Mouse (Mus musculus): ENCODE measurements around the gene Mthfr. TPM values are rescaled to one million over a fixed set of nuclear protein-coding genes. Genes with fewer than 3 reads are reported as not detected.
A peak's percentile ranks its signal among the peaks of the same experiment; 100 is the strongest.

Gene Mthfr
- total RNA-seq, 2 experiments from 2014 or later, result 6.9 to 14.2 TPM

- DNase-seq, result no peak
- intact Hi-C loops (cut with DNase I), result no loop called here
- Histone ChIP-seq H3K4me3 (no peak overlapping the region), H3K27ac (no peak overlapping the region)
- TF ChIP-seq CTCF (IDR thresholded peaks at IDR 0.05), result no peak
Measured at GRCm38 (mm10) chr4:148016981-148017380, 21.9 kb upstream of the Mthfr start.

GRCm38 (mm10) chr4:148018410-148018809 lies 20.5 kb upstream of the Mthfr start:
- TF ChIP-seq CTCF (IDR thresholded peaks at IDR 0.05), result no peak
- intact Hi-C loops (cut with DNase I), result no loop called here
- no peak for DNase-seq
- Histone ChIP-seq H3K27ac (no peak overlapping the region), H3K4me3 (no peak overlapping the region)

DNA sequence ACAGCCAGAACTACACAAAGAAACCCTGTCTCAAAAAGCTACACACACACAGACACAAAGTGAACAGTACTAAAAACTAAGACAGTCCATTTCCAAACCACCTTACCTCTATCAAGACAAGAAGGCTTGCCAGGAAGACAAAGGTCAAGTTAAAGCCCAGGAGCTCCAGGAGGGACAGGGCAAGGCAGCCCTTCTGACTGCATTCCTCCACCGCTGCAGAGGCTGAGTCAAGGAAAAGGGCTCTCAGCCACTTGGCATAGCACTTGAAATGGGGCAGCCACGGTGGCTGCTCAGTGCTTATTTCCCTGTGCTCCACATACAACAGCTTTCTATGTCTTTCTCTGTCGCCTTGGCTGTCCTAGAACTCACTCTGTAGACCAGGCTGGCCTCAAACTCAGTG lies 14.9 kb upstream of the Mthfr start:
- intact Hi-C loops (cut with DNase I), result no loop called here
- Histone ChIP-seq H3K27ac (no peak overlapping the region), H3K4me3 (no peak overlapping the region)
- TF ChIP-seq CTCF (IDR thresholded peaks at IDR 0.05), result no peak
- no peak for DNase-seq

- intact Hi-C loops (cut with DNase I), result no loop called here
- Histone ChIP-seq H3K27ac (no peak overlapping the region), H3K4me3 (no peak overlapping the region)
- no peak for TF ChIP-seq CTCF (IDR thresholded peaks at IDR 0.05)
- no peak for DNase-seq
Measured at GRCm38 (mm10) chr4:148029297-148029696, 9.6 kb upstream of the Mthfr start.

GRCm38 (mm10) chr4:148030506-148030905 lies 8.4 kb upstream of the Mthfr start:
- intact Hi-C loops (cut with DNase I), result no loop called here
- TF ChIP-seq CTCF (IDR thresholded peaks at IDR 0.05), result no peak
- no peak for DNase-seq

DNA sequence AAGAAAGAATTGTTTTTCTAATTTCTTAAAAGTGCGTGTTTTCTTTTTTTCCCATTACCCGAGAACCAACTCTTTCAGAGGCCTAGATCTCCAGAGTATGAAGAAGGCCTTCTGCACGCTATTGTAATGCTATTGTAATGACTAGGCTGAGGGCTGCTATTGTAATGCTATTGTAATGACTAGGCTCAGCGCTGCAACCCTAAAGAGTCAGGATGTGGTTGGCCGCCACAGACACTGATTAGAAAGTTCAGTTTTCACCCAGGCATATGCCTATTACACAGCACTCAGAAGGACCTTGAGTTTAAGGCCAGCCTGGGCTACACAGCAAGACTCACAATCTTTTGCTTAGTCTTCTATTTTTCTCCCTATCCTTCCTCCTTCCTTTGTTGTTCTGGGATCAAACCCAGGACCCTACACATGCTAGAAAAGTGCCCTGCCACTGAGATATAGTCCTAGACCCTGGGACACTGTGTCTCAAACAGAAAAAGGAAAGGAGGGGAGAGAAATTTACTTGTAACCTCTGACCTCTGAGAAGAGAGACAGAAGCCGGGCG lies 4.9 kb upstream of the Mthfr start:
- no peak for DNase-seq
- no peak for TF ChIP-seq CTCF (IDR thresholded peaks at IDR 0.05)
- no peak overlapping the region for H3K4me3 ChIP-seq
- no peak overlapping the region for H3K27ac ChIP-seq
- intact Hi-C loops (cut with DNase I), result no loop called here

More at GRCm38 (mm10) chr4:148030506-148030905, 8.4 kb upstream of the Mthfr start:
- Histone ChIP-seq H3K27ac (no peak overlapping the region), H3K4me3 (no peak overlapping the region)

DNA sequence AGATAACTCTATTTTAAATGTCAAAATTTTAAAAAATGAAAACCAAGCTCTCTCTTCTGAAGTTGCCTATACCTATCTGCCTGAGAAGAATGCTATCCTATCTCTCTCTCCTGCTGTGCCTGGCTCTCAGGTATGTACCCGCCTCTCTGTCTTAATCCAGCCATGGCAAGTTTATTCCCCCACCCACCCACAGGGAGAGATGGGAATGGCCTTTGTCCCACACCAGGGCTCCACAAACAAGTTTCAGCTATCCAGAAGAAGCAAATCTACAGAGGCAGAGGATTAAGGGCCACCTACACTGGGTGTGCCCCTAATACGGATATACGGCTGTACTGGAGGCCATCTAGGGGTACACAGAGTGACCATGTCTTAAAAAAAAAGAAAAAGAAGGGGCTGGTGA lies 3.4 kb upstream of the Mthfr start:
- intact Hi-C loops (cut with DNase I), result no loop called here
- no peak for DNase-seq
- Histone ChIP-seq H3K4me3 (no peak overlapping the region), H3K27ac (no peak overlapping the region)
- TF ChIP-seq CTCF (IDR thresholded peaks at IDR 0.05), result no peak

DNA sequence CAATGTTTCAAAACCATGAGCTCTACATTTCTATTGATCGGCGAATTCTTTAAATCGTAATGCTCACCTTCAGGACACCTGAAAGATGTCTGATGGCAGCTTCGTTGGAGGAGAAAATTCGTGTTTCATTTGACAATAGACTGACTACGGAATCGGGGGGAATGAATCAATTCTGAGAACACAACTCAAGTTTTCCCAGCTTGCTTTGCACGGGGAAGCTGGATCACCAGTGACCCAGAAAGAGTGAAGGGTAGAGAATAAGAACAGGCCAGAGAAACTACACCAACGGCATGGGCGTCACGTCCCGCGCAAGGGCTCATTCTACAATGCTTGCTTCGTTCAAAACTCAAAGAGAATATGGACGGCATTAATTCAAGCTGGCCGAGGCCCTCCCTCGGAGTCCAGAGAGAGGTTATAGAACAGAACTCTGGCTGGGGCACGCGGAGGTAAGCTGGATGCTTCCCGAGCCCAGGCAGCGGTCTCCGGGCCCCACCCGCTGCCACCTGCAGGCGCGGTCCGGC lies 738 bp upstream of the Mthfr start:
- no peak for DNase-seq
- TF ChIP-seq CTCF (IDR thresholded peaks at IDR 0.05), result peak; percentile 24; the same call in 1 of the 2 replicates
- peak overlapping the region; percentile 98 for H3K27ac ChIP-seq
- H3K4me3 ChIP-seq, result peak overlapping the region; percentile 94
- intact Hi-C loops (cut with DNase I), result no loop called here

DNA sequence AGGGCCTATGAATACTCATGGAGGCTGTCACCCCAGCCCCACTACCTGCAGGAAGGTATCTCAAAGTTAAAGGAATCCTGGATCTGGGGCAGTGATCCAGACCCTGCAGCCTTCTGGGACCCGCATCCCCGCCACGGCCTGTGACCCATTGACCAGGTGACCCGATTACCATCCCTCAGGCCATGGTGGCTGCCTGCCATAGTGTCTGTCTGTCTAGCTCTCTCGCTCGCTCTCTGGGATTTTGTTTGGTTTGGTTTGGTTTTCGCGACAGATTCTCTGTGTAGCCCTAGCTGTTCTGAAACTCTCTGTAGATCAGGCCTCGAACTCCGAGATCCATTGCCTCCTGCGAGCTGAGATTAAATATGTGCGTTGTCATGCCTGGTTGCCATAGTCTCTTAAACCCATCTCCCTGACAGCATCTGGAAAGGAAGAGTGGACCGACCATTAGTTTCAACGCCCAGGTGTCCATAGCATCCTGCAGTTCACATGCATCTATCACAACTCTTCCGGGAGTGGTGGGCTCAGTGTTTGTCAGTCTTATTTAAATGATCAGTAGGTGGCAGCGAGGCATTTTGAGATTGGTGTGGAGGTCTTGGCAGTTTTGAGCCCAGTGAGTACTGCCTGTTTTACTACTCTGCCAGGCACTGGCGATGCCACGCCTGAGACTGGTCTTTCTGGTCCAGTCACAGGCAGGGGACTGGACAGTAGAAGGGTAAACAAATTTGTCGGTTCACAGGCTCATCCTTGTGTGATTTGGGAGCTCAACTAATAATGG lies 564 bp downstream of the Mthfr start:
- H3K4me3 ChIP-seq, result peak overlapping the region; percentile 94
- peak; percentile 8; the same call in 1 of the 2 replicates for TF ChIP-seq CTCF (IDR thresholded peaks at IDR 0.05)
- DNase-seq, result no peak
- intact Hi-C loops (cut with DNase I), result loop anchor here (1.0 to 5.0 kb wide), 2 partner anchors 17 to 48 kb away; partner anchors contain the start of gene Agtrap
- peak overlapping the region; percentile 98 for H3K27ac ChIP-seq

DNA sequence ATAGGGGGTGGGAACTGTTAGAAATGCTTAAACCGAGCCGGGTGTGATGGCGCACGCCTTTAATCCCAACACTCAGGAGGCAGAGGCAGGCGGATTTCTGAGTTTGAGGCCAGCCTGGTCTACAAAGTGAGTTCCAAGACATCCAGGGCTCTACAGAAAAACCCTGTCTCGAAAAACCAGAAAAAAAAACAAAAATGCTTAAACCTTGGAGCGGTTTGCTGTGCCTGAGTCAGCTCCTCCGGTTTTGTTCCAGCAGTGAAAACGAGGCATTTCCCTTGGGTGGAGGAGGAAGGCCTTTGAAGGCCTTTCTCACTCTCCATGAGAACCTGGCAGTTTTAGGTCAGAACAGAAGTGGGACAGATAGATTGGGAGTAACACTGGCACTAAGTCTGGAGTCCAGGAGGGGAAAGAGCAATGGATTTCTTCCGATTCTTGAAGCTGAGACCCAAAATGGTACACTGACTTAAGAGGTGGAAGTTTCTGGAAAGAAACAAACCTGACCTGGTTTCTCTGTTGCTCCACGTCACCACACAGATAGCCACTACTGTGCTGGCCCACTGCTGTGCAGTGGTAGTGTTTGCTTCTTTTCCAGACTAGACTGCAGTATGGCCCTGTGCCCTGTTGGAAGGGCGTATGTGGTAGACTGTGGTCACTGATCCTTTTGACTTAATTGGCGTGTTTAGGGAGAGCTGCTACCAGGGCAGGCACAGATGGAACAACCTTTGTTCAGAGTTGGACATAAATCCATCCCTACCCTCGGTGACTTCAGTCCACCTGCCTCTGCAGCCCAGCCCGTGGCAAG lies 1.4 kb downstream of the Mthfr start:
- intact Hi-C loops (cut with DNase I), result loop anchor here (5.0 kb wide), 1 partner anchor 47 kb away; the partner anchor contains the start of gene Agtrap
- peak; percentile 62 for DNase-seq
- no peak for TF ChIP-seq CTCF (IDR thresholded peaks at IDR 0.05)
- H3K27ac ChIP-seq, result peak overlapping the region; percentile 98
- peak overlapping the region; percentile 94 for H3K4me3 ChIP-seq

DNA sequence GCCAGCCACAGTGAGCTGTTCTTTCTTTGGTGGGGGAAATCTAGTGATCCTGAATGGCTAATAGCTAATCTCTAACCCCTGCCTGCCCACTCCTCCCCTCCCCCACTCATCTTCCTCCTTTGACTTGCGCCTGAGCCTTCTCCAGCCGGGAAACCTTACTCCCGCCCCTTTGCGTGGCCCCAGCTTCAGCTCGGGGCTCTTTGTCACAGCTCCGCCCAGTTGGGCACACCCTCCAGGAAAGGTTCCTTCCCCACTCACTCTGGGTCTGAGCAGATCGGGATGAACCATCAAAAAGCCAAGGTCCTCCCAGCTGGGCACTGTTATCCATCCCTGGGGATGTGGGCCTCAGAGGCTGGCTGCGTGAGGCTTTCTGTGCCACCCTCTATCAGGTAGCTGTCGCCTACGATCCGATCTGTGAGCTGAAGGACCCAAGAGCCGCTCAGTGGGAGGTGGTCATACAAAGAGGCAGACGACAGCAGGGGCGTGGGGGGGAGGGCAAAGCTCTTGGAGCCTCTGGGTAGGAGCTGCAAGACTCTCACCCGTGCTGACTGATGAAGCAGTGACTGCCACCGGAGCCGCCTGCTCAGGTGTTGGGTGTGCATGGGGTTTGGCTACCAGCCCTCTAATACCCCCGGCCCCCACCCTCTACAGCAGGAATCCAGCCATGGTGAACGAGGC lies 2.2 kb downstream of the Mthfr start:
- no peak for TF ChIP-seq CTCF (IDR thresholded peaks at IDR 0.05)
- Histone ChIP-seq H3K27ac (peak overlapping the region; percentile 98), H3K4me3 (peak overlapping the region; percentile 94)
- peak; percentile 85 for DNase-seq
- intact Hi-C loops (cut with DNase I), result loop anchor here (5.0 kb wide), 1 partner anchor 46 kb away; the partner anchor contains the start of gene Agtrap

GRCm38 (mm10) chr4:148041611-148042191 lies 2.8 kb downstream of the Mthfr start:
- peak; percentile 58 for DNase-seq
- H3K4me3 ChIP-seq, result peak overlapping the region; percentile 94
- intact Hi-C loops (cut with DNase I), result loop anchor here (5.0 kb wide), 1 partner anchor 46 kb away; the partner anchor contains the start of gene Agtrap
- TF ChIP-seq CTCF (IDR thresholded peaks at IDR 0.05), result no peak
- H3K27ac ChIP-seq, result peak overlapping the region; percentile 98

DNA sequence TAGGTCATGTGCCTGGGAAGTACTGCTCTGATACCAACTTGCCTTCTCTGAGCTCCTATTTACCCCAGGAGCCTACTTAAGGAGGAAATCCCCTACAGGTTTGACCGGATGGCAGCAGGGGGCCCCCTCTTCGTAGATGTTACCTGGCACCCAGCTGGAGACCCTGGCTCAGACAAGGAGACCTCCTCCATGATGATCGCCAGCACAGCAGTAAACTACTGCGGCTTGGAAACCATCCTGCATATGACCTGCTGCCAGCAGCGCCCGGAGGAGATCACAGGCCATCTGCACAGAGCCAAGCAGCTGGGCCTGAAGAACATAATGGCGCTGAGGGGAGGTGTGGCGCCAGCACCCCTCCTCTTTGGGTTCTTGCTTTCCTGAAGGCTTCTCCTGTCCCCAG lies 4.5 kb downstream of the Mthfr start:
- DNase-seq, result peak; percentile 48

More for the DNA sequence above, 4.5 kb downstream of the Mthfr start:
- Histone ChIP-seq H3K27ac (peak overlapping the region; percentile 98), H3K4me3 (peak overlapping the region; percentile 94)
- intact Hi-C loops (cut with DNase I), result loop anchor here (5.0 kb wide), 1 partner anchor 44 kb away; the partner anchor contains the start of gene Agtrap
